Mouse (Mus musculus): Measurements from ENCODE around the gene R3hdm2. TPM values are rescaled to one million over a fixed set of nuclear protein-coding genes. Genes with fewer than 3 reads are reported as not detected.

The R3hdm2 gene
- polyA plus RNA-seq, 1 experiment from 2014 or later, result 21.1 TPM

GRCm38 (mm10) chr10:127367116-127367515 lies 13.0 kb upstream of the R3hdm2 start:
- ATAC-seq (no peak), DNase-seq (ENCODE audit: low spot score) (no peak)
- TF ChIP-seq EP300 (IDR thresholded peaks at IDR 0.05) (no peak), CTCF (IDR thresholded peaks at IDR 0.05) (no peak)

GRCm38 (mm10) chr10:127368273-127368672 lies 11.9 kb upstream of the R3hdm2 start:
- Histone ChIP-seq H3K9ac (replicated peaks; ENCODE audit: low read depth) (no peak overlapping the region), H3K4me1 (ENCODE audit: insufficient read depth, low read depth, low read length) (no peaks in the 10 kb centered on the region), H3K4me2 (replicated peaks; ENCODE audit: low read depth, low read length) (no peak overlapping the region), H3K27me3 (replicated peaks; ENCODE audit: insufficient read depth, low read length) (no peaks in the 10 kb centered on the region), H3K27ac (ENCODE audit: low read length) (no peak overlapping the region), H3K4me3 (ENCODE audit: low read depth, low read length) (no peak overlapping the region), H3K36me3 (ENCODE audit: insufficient read depth, low read length) (no peaks in the 10 kb centered on the region), H3K9me3 (ENCODE audit: low read length) (no peaks in the 10 kb centered on the region)
- no peak for TF ChIP-seq CTCF (IDR thresholded peaks at IDR 0.05)
- DNase-seq (ENCODE audit: low spot score) (no peak), ATAC-seq (no peak)
- 58% methylated on average over 2 of the region's 2 CpGs for WGBS

More at GRCm38 (mm10) chr10:127367116-127367515, 13.0 kb upstream of the R3hdm2 start:
- Histone ChIP-seq H3K27me3 (replicated peaks; ENCODE audit: insufficient read depth, low read length) (no peaks in the 10 kb centered on the region), H3K27ac (ENCODE audit: low read length) (no peak overlapping the region), H3K4me1 (ENCODE audit: insufficient read depth, low read depth, low read length) (no peaks in the 10 kb centered on the region), H3K4me3 (ENCODE audit: low read depth, low read length) (no peak overlapping the region), H3K9me3 (ENCODE audit: low read length) (no peaks in the 10 kb centered on the region), H3K4me2 (replicated peaks; ENCODE audit: low read depth, low read length) (no peak overlapping the region), H3K36me3 (ENCODE audit: insufficient read depth, low read length) (no peaks in the 10 kb centered on the region), H3K9ac (replicated peaks; ENCODE audit: low read depth) (no peak overlapping the region)
- 79% methylated on average over 5 of the region's 5 CpGs for WGBS

GRCm38 (mm10) chr10:127369834-127370820 lies 10.0 kb upstream of the R3hdm2 start, which contains the start of gene Inhbc:
Inhbc (minus strand) TSS chr10:127370431.
- H3K4me3 ChIP-seq (ENCODE audit: low read depth, low read length), result no peak within 1 kb of the TSS
- no peak for ATAC-seq
- WGBS, result 69% methylated on average over 22 of the region's 22 CpGs

GRCm38 (mm10) chr10:127371023-127371422 lies 9.1 kb upstream of the R3hdm2 start:
- no peaks in the 10 kb centered on the region for H3K27me3 ChIP-seq (replicated peaks; ENCODE audit: insufficient read depth, low read length)
- H3K4me2 ChIP-seq (replicated peaks; ENCODE audit: low read depth, low read length), result no peak overlapping the region
- TF ChIP-seq CTCF (IDR thresholded peaks at IDR 0.05), result no peak
- no peak for TF ChIP-seq EP300 (IDR thresholded peaks at IDR 0.05)
- H3K36me3 ChIP-seq (ENCODE audit: insufficient read depth, low read length), result no peaks in the 10 kb centered on the region
- H3K9me3 ChIP-seq (ENCODE audit: low read length), result no peaks in the 10 kb centered on the region
- no peak overlapping the region for H3K9ac ChIP-seq (replicated peaks; ENCODE audit: low read depth)
- ATAC-seq, result no peak
- H3K4me1 ChIP-seq (ENCODE audit: insufficient read depth, low read depth, low read length), result no peaks in the 10 kb centered on the region
- no peak for DNase-seq (ENCODE audit: low spot score)
- no peak overlapping the region for H3K27ac ChIP-seq (ENCODE audit: low read length)
- H3K4me3 ChIP-seq (ENCODE audit: low read depth, low read length), result no peak overlapping the region
- 74% methylated on average over 2 of the region's 2 CpGs for WGBS

More at GRCm38 (mm10) chr10:127369834-127370820, 10.0 kb upstream of the R3hdm2 start, which contains the start of gene Inhbc:
- no peak for DNase-seq (ENCODE audit: low spot score)
- TF ChIP-seq EP300 (IDR thresholded peaks at IDR 0.05), result no peak
- no peak for TF ChIP-seq CTCF (IDR thresholded peaks at IDR 0.05)
- no peaks in the 10 kb centered on the region for H3K9me3 ChIP-seq (ENCODE audit: low read length)
- H3K9ac ChIP-seq (replicated peaks; ENCODE audit: low read depth), result no peak within 1 kb of the TSS
- no peak within 1 kb of the TSS for H3K4me2 ChIP-seq (replicated peaks; ENCODE audit: low read depth, low read length)
- no peak within 1 kb of the TSS for H3K27ac ChIP-seq (ENCODE audit: low read length)
- no peaks in the 10 kb centered on the region for H3K36me3 ChIP-seq (ENCODE audit: insufficient read depth, low read length)
- H3K4me1 ChIP-seq (ENCODE audit: insufficient read depth, low read depth, low read length), result no peaks in the 10 kb centered on the region
- H3K27me3 ChIP-seq (replicated peaks; ENCODE audit: insufficient read depth, low read length), result no peaks in the 10 kb centered on the region

GRCm38 (mm10) chr10:127377700-127378099 lies 2.4 kb upstream of the R3hdm2 start:
- Histone ChIP-seq H3K9ac (replicated peaks; ENCODE audit: low read depth) (no peak overlapping the region), H3K4me1 (ENCODE audit: insufficient read depth, low read depth, low read length) (no peaks in the 10 kb centered on the region), H3K27me3 (replicated peaks; ENCODE audit: insufficient read depth, low read length) (no peaks in the 10 kb centered on the region), H3K9me3 (ENCODE audit: low read length) (no peaks in the 10 kb centered on the region), H3K4me2 (replicated peaks; ENCODE audit: low read depth, low read length) (no peak overlapping the region), H3K27ac (ENCODE audit: low read length) (no peak overlapping the region), H3K36me3 (ENCODE audit: insufficient read depth, low read length) (no peaks in the 10 kb centered on the region), H3K4me3 (ENCODE audit: low read depth, low read length) (no peak overlapping the region)
- 48% methylated on average over 3 of the region's 3 CpGs for WGBS
- DNase-seq (ENCODE audit: low spot score), result no peak
- ATAC-seq, result no peak
- TF ChIP-seq EP300 (IDR thresholded peaks at IDR 0.05), result no peak
- no peak for TF ChIP-seq CTCF (IDR thresholded peaks at IDR 0.05)

- peak overlapping the region; percentile 97; the same call in 1 of the 2 replicates for H3K27ac ChIP-seq (ENCODE audit: low read length)
- WGBS, result 83% methylated on average over 8 of the region's 8 CpGs
- H3K27me3 ChIP-seq (replicated peaks; ENCODE audit: insufficient read depth, low read length), result no peaks in the 10 kb centered on the region
- no peak for DNase-seq (ENCODE audit: low spot score)
- H3K4me1 ChIP-seq (ENCODE audit: insufficient read depth, low read depth, low read length), result no peaks in the 10 kb centered on the region
- H3K9me3 ChIP-seq (ENCODE audit: low read length), result no peaks in the 10 kb centered on the region
- ATAC-seq, result no peak
- TF ChIP-seq EP300 (IDR thresholded peaks at IDR 0.05) (no peak), CTCF (IDR thresholded peaks at IDR 0.05) (no peak)
- H3K4me3 ChIP-seq (ENCODE audit: low read depth, low read length), result peak overlapping the region; percentile 66
- peak overlapping the region; percentile 90 for H3K9ac ChIP-seq (replicated peaks; ENCODE audit: low read depth)
- peak overlapping the region; percentile 72 for H3K4me2 ChIP-seq (replicated peaks; ENCODE audit: low read depth, low read length)
- no peaks in the 10 kb centered on the region for H3K36me3 ChIP-seq (ENCODE audit: insufficient read depth, low read length)
Measured at GRCm38 (mm10) chr10:127379654-127380053, 473 bp upstream of the R3hdm2 start.
